Mouse (Mus musculus): Measurements from ENCODE around the gene Stat2. TPM values are rescaled to one million over a fixed set of nuclear protein-coding genes. Genes with fewer than 3 reads are reported as not detected.
"Not testable (repeated sequence)": the region's sequence is repeated elsewhere in the genome, so short reads cannot be mapped to it uniquely, and the experiment has no call there.

Gene Stat2
- polyA plus RNA-seq, 1 experiment from 2014 or later: 13.0 TPM

DNA sequence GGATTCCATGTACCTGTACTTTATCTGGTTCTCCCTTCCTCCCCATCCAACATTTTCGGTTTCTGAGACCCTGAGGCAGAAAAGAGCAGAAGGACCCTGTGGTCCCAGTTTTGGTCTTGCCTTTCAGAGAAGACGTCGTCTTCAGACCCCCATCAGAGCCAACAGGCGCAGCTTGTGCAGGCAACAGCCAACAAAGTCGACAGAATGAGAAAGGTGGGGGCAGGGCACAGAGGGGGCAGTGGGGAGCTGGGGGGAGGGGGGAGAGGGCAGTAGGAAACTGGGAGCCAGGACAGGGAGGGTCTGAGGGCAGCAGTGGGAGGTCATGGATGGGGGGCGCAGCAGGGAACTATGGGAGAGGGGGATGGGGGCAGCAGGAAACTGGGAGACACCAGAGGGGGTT lies 7.8 kb downstream of the Stat2 start:
- 62% methylated on average over 6 of the region's 6 CpGs for WGBS
- ATAC-seq (ENCODE audit: insufficient number of reproducible peaks, insufficient read depth, low FRiP score, low read depth): no peak

DNA sequence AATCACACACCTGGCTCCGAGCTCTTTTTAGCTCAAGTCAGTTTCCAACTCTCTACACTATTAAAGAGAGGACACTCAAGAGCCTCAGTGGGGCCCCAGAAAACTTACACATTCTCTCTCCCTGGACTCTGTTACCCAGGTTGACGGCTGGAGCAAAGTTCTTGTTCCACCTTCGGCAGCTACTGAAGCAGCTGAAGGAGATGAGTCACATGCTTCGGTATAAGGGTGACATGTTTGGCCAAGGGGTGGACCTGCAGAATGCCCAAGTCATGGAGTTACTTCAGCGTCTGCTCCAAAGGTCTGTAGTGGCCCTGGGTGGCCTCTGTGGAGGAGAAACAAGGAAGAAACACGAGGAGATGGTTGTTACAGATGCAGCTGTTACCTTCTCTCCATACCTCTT lies 10.6 kb downstream of the Stat2 start:
- no peak for ATAC-seq (ENCODE audit: insufficient number of reproducible peaks, insufficient read depth, low FRiP score, low read depth)

More for the DNA sequence above, 7.8 kb downstream of the Stat2 start:
- no peak overlapping the region for H3K9ac ChIP-seq (replicated peaks; ENCODE audit: low read depth, low read length)
- no peaks in the 10 kb centered on the region for H3K4me1 ChIP-seq (ENCODE audit: control insufficient read depth, insufficient read depth, low read length)
- H3K27ac ChIP-seq (ENCODE audit: low read length): no peak overlapping the region
- no peak overlapping the region for H3K4me3 ChIP-seq (ENCODE audit: low read depth, low read length)
- H3K27me3 ChIP-seq (ENCODE audit: control insufficient read depth, insufficient read depth, low read length): no peaks in the 10 kb centered on the region
- no peaks in the 10 kb centered on the region for H3K9me3 ChIP-seq (ENCODE audit: control insufficient read depth, low read depth, low read length)
- no peak overlapping the region for H3K4me2 ChIP-seq (replicated peaks; ENCODE audit: low read depth, low read length)
- H3K36me3 ChIP-seq (ENCODE audit: control insufficient read depth, insufficient read depth, low read length): peaks cover 19% of the 10 kb centered on the region

DNA sequence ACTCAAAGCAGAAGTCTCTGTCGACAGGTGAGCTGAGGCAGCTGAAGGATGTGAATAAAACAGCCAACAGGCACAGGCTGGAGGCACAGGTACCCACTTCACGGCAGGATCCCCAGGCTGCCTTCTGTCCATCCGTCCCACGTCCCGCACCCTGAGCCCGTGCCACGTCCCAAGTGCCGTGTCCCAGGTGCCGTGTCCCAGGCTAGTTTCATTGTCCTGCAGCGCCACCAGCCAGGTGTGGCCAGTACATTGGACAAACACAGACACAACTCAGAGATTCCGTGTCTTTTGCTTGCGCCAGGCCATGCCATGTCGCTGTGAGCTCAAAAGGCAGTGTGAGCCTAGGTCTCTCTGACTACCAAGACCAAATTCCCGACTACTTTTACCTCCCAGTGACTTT lies 11.3 kb downstream of the Stat2 start:
- no peak overlapping the region for H3K9ac ChIP-seq (replicated peaks; ENCODE audit: low read depth, low read length)
- no peaks in the 10 kb centered on the region for H3K9me3 ChIP-seq (ENCODE audit: control insufficient read depth, low read depth, low read length)
- peaks cover 24% of the 10 kb centered on the region for H3K36me3 ChIP-seq (ENCODE audit: control insufficient read depth, insufficient read depth, low read length)
- ATAC-seq (ENCODE audit: insufficient number of reproducible peaks, insufficient read depth, low FRiP score, low read depth): no peak
- no peak overlapping the region for H3K4me3 ChIP-seq (ENCODE audit: low read depth, low read length)
- 89% methylated on average over 14 of the region's 14 CpGs for WGBS
- no peak overlapping the region for H3K4me2 ChIP-seq (replicated peaks; ENCODE audit: low read depth, low read length)
- H3K27me3 ChIP-seq (ENCODE audit: control insufficient read depth, insufficient read depth, low read length): no peaks in the 10 kb centered on the region
- H3K27ac ChIP-seq (ENCODE audit: low read length): no peak overlapping the region
- no peaks in the 10 kb centered on the region for H3K4me1 ChIP-seq (ENCODE audit: control insufficient read depth, insufficient read depth, low read length)

More for the DNA sequence above, 10.6 kb downstream of the Stat2 start:
- Histone ChIP-seq H3K36me3 (ENCODE audit: control insufficient read depth, insufficient read depth, low read length) (peaks cover 28% of the 10 kb centered on the region), H3K27me3 (ENCODE audit: control insufficient read depth, insufficient read depth, low read length) (no peaks in the 10 kb centered on the region), H3K4me1 (ENCODE audit: control insufficient read depth, insufficient read depth, low read length) (no peaks in the 10 kb centered on the region), H3K27ac (ENCODE audit: low read length) (no peak overlapping the region), H3K4me2 (replicated peaks; ENCODE audit: low read depth, low read length) (no peak overlapping the region), H3K9me3 (ENCODE audit: control insufficient read depth, low read depth, low read length) (no peaks in the 10 kb centered on the region), H3K4me3 (ENCODE audit: low read depth, low read length) (no peak overlapping the region), H3K9ac (replicated peaks; ENCODE audit: low read depth, low read length) (no peak overlapping the region)
- WGBS: 82% methylated on average over 6 of the region's 6 CpGs

GRCm38 (mm10) chr10:128282886-128283450 lies 12.6 kb downstream of the Stat2 start:
- ATAC-seq (ENCODE audit: insufficient number of reproducible peaks, insufficient read depth, low FRiP score, low read depth): no peak
- Histone ChIP-seq H3K4me1 (ENCODE audit: control insufficient read depth, insufficient read depth, low read length) (no peaks in the 10 kb centered on the region), H3K36me3 (ENCODE audit: control insufficient read depth, insufficient read depth, low read length) (peaks cover 23% of the 10 kb centered on the region), H3K4me2 (replicated peaks; ENCODE audit: low read depth, low read length) (no peak overlapping the region), H3K9ac (replicated peaks; ENCODE audit: low read depth, low read length) (no peak overlapping the region), H3K9me3 (ENCODE audit: control insufficient read depth, low read depth, low read length) (no peaks in the 10 kb centered on the region), H3K27ac (ENCODE audit: low read length) (no peak overlapping the region), H3K27me3 (ENCODE audit: control insufficient read depth, insufficient read depth, low read length) (no peaks in the 10 kb centered on the region), H3K4me3 (ENCODE audit: low read depth, low read length) (no peak overlapping the region)
- WGBS: 86% methylated on average over 20 of the region's 20 CpGs

GRCm38 (mm10) chr10:128283604-128284579 lies 13.5 kb downstream of the Stat2 start:
- ATAC-seq (ENCODE audit: insufficient number of reproducible peaks, insufficient read depth, low FRiP score, low read depth): no peak
- H3K4me3 ChIP-seq (ENCODE audit: low read depth, low read length): no peak overlapping the region
- H3K27me3 ChIP-seq (ENCODE audit: control insufficient read depth, insufficient read depth, low read length): no peaks in the 10 kb centered on the region
- H3K9me3 ChIP-seq (ENCODE audit: control insufficient read depth, low read depth, low read length): no peaks in the 10 kb centered on the region
- 62% methylated on average over 31 of the region's 31 CpGs for WGBS
- H3K27ac ChIP-seq (ENCODE audit: low read length): no peak overlapping the region
- peaks cover 23% of the 10 kb centered on the region for H3K36me3 ChIP-seq (ENCODE audit: control insufficient read depth, insufficient read depth, low read length)
- no peak overlapping the region for H3K4me2 ChIP-seq (replicated peaks; ENCODE audit: low read depth, low read length)
- H3K9ac ChIP-seq (replicated peaks; ENCODE audit: low read depth, low read length): no peak overlapping the region
- no peaks in the 10 kb centered on the region for H3K4me1 ChIP-seq (ENCODE audit: control insufficient read depth, insufficient read depth, low read length)

DNA sequence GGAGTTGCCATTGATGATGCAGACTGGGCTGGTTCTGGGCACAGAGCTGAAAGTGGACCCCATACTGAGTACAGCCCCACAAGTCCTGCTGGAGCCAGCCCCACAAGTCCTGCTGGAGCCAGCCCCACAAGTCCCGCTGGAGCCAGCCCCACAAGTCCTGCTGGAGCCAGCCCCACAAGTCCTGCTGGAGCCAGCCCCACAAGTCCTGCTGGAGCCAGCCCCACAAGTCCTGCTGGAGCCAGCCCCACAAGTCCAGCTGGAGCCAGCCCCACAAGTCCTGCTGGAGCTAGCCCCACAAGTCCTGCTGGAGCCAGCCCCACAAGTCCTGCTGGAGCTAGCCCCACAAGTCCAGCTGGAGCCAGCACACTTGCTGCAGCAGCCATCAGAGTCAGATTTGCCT lies 20.2 kb downstream of the Stat2 start:
- not testable (repeated sequence) for H3K9me3 ChIP-seq (ENCODE audit: control insufficient read depth, low read depth, low read length); H3K4me1 ChIP-seq (ENCODE audit: control insufficient read depth, insufficient read depth, low read length); H3K27me3 ChIP-seq (ENCODE audit: control insufficient read depth, insufficient read depth, low read length); H3K4me3 ChIP-seq (ENCODE audit: low read depth, low read length); H3K27ac ChIP-seq (ENCODE audit: low read length); H3K4me2 ChIP-seq (replicated peaks; ENCODE audit: low read depth, low read length); H3K9ac ChIP-seq (replicated peaks; ENCODE audit: low read depth, low read length); ATAC-seq (ENCODE audit: insufficient number of reproducible peaks, insufficient read depth, low FRiP score, low read depth)
- WGBS: 60% methylated on average over 1 of the region's 1 CpGs
- H3K36me3 ChIP-seq (ENCODE audit: control insufficient read depth, insufficient read depth, low read length): peaks cover 13% of the 10 kb centered on the region

GRCm38 (mm10) chr10:128296370-128297090 lies 26.2 kb downstream of the Stat2 start:
- Histone ChIP-seq H3K9me3 (ENCODE audit: control insufficient read depth, low read depth, low read length) (no peaks in the 10 kb centered on the region), H3K27ac (ENCODE audit: low read length) (no peak overlapping the region), H3K4me2 (replicated peaks; ENCODE audit: low read depth, low read length) (no peak overlapping the region), H3K4me3 (ENCODE audit: low read depth, low read length) (no peak overlapping the region), H3K9ac (replicated peaks; ENCODE audit: low read depth, low read length) (no peak overlapping the region), H3K36me3 (ENCODE audit: control insufficient read depth, insufficient read depth, low read length) (peaks cover 11% of the 10 kb centered on the region), H3K4me1 (ENCODE audit: control insufficient read depth, insufficient read depth, low read length) (peaks cover 9% of the 10 kb centered on the region; the same call in 1 of the 2 replicates), H3K27me3 (ENCODE audit: control insufficient read depth, insufficient read depth, low read length) (no peaks in the 10 kb centered on the region)
- no peak for ATAC-seq (ENCODE audit: insufficient number of reproducible peaks, insufficient read depth, low FRiP score, low read depth)
- WGBS: 68% methylated on average over 13 of the region's 13 CpGs

GRCm38 (mm10) chr10:128297221-128297620 lies 26.9 kb downstream of the Stat2 start:
- peaks cover 4% of the 10 kb centered on the region; the same call in 1 of the 2 replicates for H3K36me3 ChIP-seq (ENCODE audit: control insufficient read depth, insufficient read depth, low read length)
- no peaks in the 10 kb centered on the region for H3K9me3 ChIP-seq (ENCODE audit: control insufficient read depth, low read depth, low read length)
- no peak overlapping the region for H3K9ac ChIP-seq (replicated peaks; ENCODE audit: low read depth, low read length)
- H3K27me3 ChIP-seq (ENCODE audit: control insufficient read depth, insufficient read depth, low read length): no peaks in the 10 kb centered on the region
- WGBS: 62% methylated on average over 4 of the region's 4 CpGs
- no peak overlapping the region for H3K27ac ChIP-seq (ENCODE audit: low read length)
- H3K4me2 ChIP-seq (replicated peaks; ENCODE audit: low read depth, low read length): no peak overlapping the region
- H3K4me3 ChIP-seq (ENCODE audit: low read depth, low read length): no peak overlapping the region
- ATAC-seq (ENCODE audit: insufficient number of reproducible peaks, insufficient read depth, low FRiP score, low read depth): no peak
- H3K4me1 ChIP-seq (ENCODE audit: control insufficient read depth, insufficient read depth, low read length): peaks cover 9% of the 10 kb centered on the region; the same call in 1 of the 2 replicates
